Mouse (Mus musculus) duodenum, adult 2 months (tissue): ENCODE measurements around the gene F2rl2. TPM values are rescaled to one million over a fixed set of nuclear protein-coding genes. Genes with fewer than 3 reads are reported as not detected.

ENCODE experiments used
- polyA plus RNA-seq: library from polyadenylated mRNA; depleted of rRNA; stranded (reverse); fragments of >200 nt; gene quantifications from 2 replicates; pipeline ENCODE4 v1.2.3, GENCODE M21; 2012; ENCODE audit warnings: low replicate concordance; rRNA removed

F2rl2 gene
- polyA plus RNA-seq, result 0.09 and 0.18 TPM in 2 replicates

DNA sequence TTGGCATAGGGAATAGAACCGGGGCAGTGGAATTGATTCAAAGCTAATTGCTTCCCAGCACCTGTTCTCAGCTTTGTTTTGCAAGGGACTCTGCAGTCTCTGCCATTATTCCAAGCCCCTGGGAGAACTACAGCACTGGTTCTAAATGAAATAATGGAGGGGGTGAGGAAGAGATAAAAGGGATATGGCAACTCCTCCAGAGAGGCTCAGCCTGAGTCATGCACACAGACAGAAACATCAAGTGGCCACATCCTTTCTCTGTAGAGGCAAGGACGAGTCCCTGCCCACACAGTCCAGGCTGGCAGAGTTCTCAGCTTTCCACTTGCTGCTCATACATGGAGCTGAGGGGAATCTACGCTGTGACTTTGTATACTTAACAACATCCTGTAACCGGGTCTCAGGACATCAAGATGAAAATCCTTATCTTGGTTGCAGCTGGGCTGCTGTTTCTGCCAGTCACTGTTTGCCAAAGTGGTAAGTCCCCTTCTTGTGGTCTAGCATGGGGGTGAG is at the start of gene F2rl2:
Gene F2rl2, plus strand, starts transcription at position 200 of the 510 bp plus-strand sequence.

Other genes with a start within 250 kb of the F2rl2 start
- not detected in 2 replicates for gene S100z, start 218.1 kb upstream of the F2rl2 start, polyA plus RNA-seq
- 12.6 and 18.4 TPM in 2 replicates for gene F2rl1, start 171.6 kb upstream of the F2rl2 start, polyA plus RNA-seq
- gene F2r, start 78.4 kb upstream of the F2rl2 start, polyA plus RNA-seq, result 8.5 and 9.8 TPM in 2 replicates
- gene Iqgap2, start 195.1 kb downstream of the F2rl2 start, polyA plus RNA-seq, result 11.9 and 26.5 TPM in 2 replicates